Mouse (Mus musculus) lung, postnatal 0 days (tissue): ENCODE measurements around the gene Plscr1.

Experiments used
- CTCF ChIP-seq: IDR thresholded peaks from 2 replicates; pipeline ENCODE4 v1.5.1; 2016; ENCODE audit warnings: antibody characterized with exemption, mild to moderate bottlenecking
- EP300 ChIP-seq: IDR thresholded peaks from 2 replicates; pipeline ENCODE4 v1.6.1; 2016; ENCODE audit warnings: antibody characterized with exemption, mild to moderate bottlenecking, control low read depth

- TF ChIP-seq CTCF = no peak
- TF ChIP-seq EP300 = no peak
These were observed 24.6 kb downstream of the Plscr1 start for GRCm38 (mm10) chr9:92273956-92274762.
